Mouse (Mus musculus): ENCODE results near the gene Gjb5. TPM values are rescaled to one million over a fixed set of nuclear protein-coding genes. Genes with fewer than 3 reads are reported as not detected.

The Gjb5 gene
- total and polyA plus RNA-seq, 2 experiments from 2014 or later = 0.51 to 0.73 TPM

DNA sequence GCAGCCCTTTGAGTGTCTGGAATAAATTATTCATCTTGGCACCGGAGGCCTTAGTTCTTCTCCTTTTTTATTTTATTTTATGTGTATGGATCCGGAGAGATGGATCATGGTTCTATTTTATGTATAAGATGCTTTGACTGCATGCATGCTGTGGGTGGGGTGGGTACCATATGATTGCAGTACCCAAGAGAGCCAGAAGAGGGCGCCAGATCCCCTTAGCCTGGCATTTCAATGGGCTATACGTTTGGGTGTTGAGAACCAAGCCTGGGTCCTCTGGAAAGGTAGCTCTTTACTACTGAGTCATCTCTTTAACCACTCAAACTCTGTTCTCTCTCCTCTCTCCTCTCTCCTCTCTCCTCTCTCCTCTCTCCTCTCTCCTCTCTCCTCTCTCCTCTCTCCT is 19.4 kb upstream of the Gjb5 start:
- peak; percentile 63 for TF ChIP-seq CTCF (IDR thresholded peaks at IDR 0.05; ENCODE audit: low read depth)
- no peak for ATAC-seq
- Histone ChIP-seq H3K4me3 (ENCODE audit: low read length) (no peak overlapping the region), H3K4me2 (ENCODE audit: low read depth, low read length) (no peak overlapping the region), H3K27ac (no peak overlapping the region), H3K9ac (replicated peaks; ENCODE audit: low read length) (no peak overlapping the region), H3K36me3 (ENCODE audit: insufficient read depth, low read length) (no peaks in the 10 kb centered on the region), H3K4me1 (ENCODE audit: insufficient read depth, low read length) (0 out of 2 replicates have a peak, but pooled peaks cover 7% of the 10 kb centered on the region), H3K27me3 (ENCODE audit: insufficient read depth, low read length) (no peaks in the 10 kb centered on the region), H3K9me3 (ENCODE audit: low read length) (no peaks in the 10 kb centered on the region)
- DNase-seq (ENCODE audit: low spot score) = no peak
- WGBS = 34% methylated on average over 4 of the region's 4 CpGs

DNA sequence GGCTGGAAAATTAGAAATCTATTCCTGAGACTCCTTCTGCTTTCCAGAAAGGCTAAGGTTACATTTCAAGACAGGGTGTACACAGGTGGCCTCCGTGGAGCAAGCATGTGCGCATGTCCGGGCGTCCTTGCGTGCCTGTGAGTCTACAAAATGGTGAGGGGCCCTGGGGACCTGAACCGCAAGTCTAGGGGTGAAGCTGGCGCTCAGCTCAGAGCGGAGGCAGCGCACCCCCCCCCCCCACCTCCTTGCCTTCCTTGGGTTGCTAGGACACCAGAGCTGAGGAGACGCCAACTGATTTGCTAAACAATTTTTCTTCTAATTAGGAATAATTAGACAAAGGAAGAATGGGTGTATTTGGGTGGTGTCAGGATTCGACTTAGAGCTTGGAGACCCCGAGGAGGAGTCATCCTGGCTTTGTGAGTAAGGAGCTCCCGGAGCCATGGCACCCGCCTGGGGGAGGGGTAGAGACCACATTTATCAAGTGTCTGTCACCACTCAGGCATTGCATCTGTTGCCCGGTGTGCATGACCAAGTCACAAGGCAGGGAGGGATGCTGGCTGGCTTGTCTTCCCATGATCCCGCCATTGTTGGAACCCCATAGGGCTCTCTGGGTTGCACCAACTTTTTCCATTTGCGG is 17.7 kb upstream of the Gjb5 start:
- ATAC-seq (peak; percentile 69), DNase-seq (ENCODE audit: low spot score) (peak; percentile 45)
- no peak overlapping the region for H3K9ac ChIP-seq (replicated peaks; ENCODE audit: low read length)
- H3K27ac ChIP-seq = no peak overlapping the region
- no peaks in the 10 kb centered on the region for H3K27me3 ChIP-seq (ENCODE audit: insufficient read depth, low read length)
- WGBS = 39% methylated on average over 17 of the region's 17 CpGs
- peak overlapping the region; percentile 30; the same call in 1 of the 2 replicates for H3K4me2 ChIP-seq (ENCODE audit: low read depth, low read length)
- H3K9me3 ChIP-seq (ENCODE audit: low read length) = no peaks in the 10 kb centered on the region
- TF ChIP-seq CTCF (IDR thresholded peaks at IDR 0.05; ENCODE audit: low read depth) = no peak
- no peaks in the 10 kb centered on the region for H3K36me3 ChIP-seq (ENCODE audit: insufficient read depth, low read length)
- H3K4me3 ChIP-seq (ENCODE audit: low read length) = no peak overlapping the region
- H3K4me1 ChIP-seq (ENCODE audit: insufficient read depth, low read length) = 0 out of 2 replicates have a peak, but pooled peaks cover 7% of the 10 kb centered on the region

DNA sequence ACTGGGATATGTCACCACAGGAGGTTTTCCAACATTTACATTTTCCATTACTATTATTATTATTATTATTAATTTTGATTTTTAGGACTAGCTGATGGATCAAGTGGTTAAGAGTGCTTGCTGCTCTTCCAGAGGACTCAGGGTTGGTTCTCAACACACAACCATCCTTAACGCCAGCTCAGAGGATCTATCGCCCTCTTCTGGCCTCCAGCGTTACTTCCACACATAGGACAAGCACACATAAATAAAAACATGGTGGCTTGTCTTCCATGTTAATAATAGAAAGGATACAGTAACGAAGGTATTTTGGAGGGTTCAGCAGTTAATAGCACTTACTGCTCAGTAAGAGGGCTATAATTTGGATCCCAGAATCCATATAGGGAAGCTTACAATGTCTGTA is 16.7 kb upstream of the Gjb5 start:
- H3K9ac ChIP-seq (replicated peaks; ENCODE audit: low read length) = no peak overlapping the region
- TF ChIP-seq CTCF (IDR thresholded peaks at IDR 0.05; ENCODE audit: low read depth) = peak; percentile 34
- H3K4me2 ChIP-seq (ENCODE audit: low read depth, low read length) = no peak overlapping the region
- no peaks in the 10 kb centered on the region for H3K9me3 ChIP-seq (ENCODE audit: low read length)
- H3K4me3 ChIP-seq (ENCODE audit: low read length) = no peak overlapping the region
- H3K27me3 ChIP-seq (ENCODE audit: insufficient read depth, low read length) = no peaks in the 10 kb centered on the region
- H3K4me1 ChIP-seq (ENCODE audit: insufficient read depth, low read length) = 0 out of 2 replicates have a peak, but pooled peaks cover 7% of the 10 kb centered on the region
- DNase-seq (ENCODE audit: low spot score) (no peak), ATAC-seq (no peak)
- WGBS = 85% methylated on average over 4 of the region's 4 CpGs
- no peak overlapping the region for H3K27ac ChIP-seq
- H3K36me3 ChIP-seq (ENCODE audit: insufficient read depth, low read length) = no peaks in the 10 kb centered on the region

DNA sequence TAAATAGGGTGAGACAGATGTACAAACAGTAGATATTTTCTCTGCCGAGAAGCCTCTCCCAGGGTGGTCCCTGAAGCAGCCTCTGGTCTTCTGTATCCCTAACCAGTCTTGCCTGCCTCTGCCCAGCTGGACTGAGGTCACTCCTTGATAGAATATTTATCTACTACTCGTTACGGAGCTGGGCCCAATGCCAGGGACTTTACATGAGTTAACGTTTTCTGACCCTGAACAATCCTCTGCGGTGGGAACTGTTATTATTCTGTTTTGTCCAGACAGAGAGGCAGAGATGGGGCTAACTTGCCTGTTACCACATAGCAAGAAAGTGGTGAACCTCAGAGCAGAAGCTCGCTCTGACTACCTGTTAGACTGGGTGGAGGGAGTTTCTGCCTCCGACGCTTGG is 15.5 kb upstream of the Gjb5 start:
- Histone ChIP-seq H3K36me3 (ENCODE audit: insufficient read depth, low read length) (no peaks in the 10 kb centered on the region), H3K4me2 (ENCODE audit: low read depth, low read length) (no peak overlapping the region), H3K4me3 (ENCODE audit: low read length) (no peak overlapping the region), H3K27ac (no peak overlapping the region), H3K4me1 (ENCODE audit: insufficient read depth, low read length) (peaks cover 7% of the 10 kb centered on the region; the same call in 1 of the 2 replicates), H3K9me3 (ENCODE audit: low read length) (no peaks in the 10 kb centered on the region), H3K27me3 (ENCODE audit: insufficient read depth, low read length) (no peaks in the 10 kb centered on the region), H3K9ac (replicated peaks; ENCODE audit: low read length) (no peak overlapping the region)
- 41% methylated on average over 8 of the region's 8 CpGs for WGBS
- no peak for TF ChIP-seq CTCF (IDR thresholded peaks at IDR 0.05; ENCODE audit: low read depth)
- DNase-seq (ENCODE audit: low spot score) (no peak), ATAC-seq (no peak)

DNA sequence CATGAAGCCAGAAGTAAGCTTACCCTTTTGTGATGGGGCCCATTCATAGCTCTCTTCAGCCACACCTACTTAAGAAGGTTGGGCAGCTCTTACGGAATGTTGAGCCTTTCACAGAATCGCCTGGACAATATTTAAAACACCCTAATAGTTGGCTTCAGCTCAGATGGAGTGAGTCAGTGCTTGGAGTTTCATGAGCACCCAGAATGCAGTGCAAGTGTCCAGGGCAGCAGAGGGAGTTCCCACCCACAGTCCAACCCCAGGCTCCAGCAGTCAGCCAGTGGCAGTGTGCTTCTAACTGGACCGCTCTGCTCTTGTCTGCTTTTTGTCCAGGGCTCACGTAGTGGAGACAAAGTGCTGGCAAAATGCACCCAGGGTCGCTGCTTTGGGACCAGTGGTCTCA is 13.6 kb upstream of the Gjb5 start:
- TF ChIP-seq CTCF (IDR thresholded peaks at IDR 0.05; ENCODE audit: low read depth) = no peak
- Histone ChIP-seq H3K9me3 (ENCODE audit: low read length) (no peaks in the 10 kb centered on the region), H3K27ac (no peak overlapping the region), H3K4me1 (ENCODE audit: insufficient read depth, low read length) (peaks cover 7% of the 10 kb centered on the region; the same call in 1 of the 2 replicates), H3K9ac (replicated peaks; ENCODE audit: low read length) (no peak overlapping the region), H3K36me3 (ENCODE audit: insufficient read depth, low read length) (no peaks in the 10 kb centered on the region), H3K27me3 (ENCODE audit: insufficient read depth, low read length) (no peaks in the 10 kb centered on the region), H3K4me3 (ENCODE audit: low read length) (no peak overlapping the region), H3K4me2 (ENCODE audit: low read depth, low read length) (no peak overlapping the region)
- 65% methylated on average over 5 of the region's 5 CpGs for WGBS
- DNase-seq (ENCODE audit: low spot score) (no peak), ATAC-seq (no peak)

DNA sequence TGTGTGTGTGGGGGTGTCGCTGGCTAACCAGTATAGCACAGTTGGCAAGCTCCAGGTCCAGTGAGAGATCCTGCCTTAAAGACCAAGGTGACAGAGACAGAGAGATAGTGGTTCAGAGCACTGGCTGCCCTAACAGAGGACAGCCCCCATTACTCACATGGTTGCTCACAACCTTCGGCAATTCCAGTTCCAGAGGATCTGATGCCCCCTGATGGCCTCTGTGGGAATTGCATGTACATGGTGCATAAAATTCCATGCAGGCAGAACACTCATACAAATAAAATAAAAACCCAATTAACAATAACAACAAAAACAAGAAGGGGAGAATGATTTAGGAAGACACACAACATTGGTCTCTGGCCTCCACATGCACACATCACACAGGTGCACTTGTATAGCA is 12.5 kb upstream of the Gjb5 start:
- Histone ChIP-seq H3K4me2 (ENCODE audit: low read depth, low read length) (no peak overlapping the region), H3K9ac (replicated peaks; ENCODE audit: low read length) (no peak overlapping the region), H3K27ac (no peak overlapping the region), H3K27me3 (ENCODE audit: insufficient read depth, low read length) (no peaks in the 10 kb centered on the region), H3K4me1 (ENCODE audit: insufficient read depth, low read length) (peaks cover 1% of the 10 kb centered on the region; the same call in 1 of the 2 replicates), H3K9me3 (ENCODE audit: low read length) (no peaks in the 10 kb centered on the region), H3K4me3 (ENCODE audit: low read length) (no peak overlapping the region), H3K36me3 (ENCODE audit: insufficient read depth, low read length) (no peaks in the 10 kb centered on the region)
- WGBS = 45% methylated on average over 2 of the region's 2 CpGs
- ATAC-seq = no peak
- DNase-seq (ENCODE audit: low spot score) = peak; percentile 31
- TF ChIP-seq CTCF (IDR thresholded peaks at IDR 0.05; ENCODE audit: low read depth) = peak; percentile 71

DNA sequence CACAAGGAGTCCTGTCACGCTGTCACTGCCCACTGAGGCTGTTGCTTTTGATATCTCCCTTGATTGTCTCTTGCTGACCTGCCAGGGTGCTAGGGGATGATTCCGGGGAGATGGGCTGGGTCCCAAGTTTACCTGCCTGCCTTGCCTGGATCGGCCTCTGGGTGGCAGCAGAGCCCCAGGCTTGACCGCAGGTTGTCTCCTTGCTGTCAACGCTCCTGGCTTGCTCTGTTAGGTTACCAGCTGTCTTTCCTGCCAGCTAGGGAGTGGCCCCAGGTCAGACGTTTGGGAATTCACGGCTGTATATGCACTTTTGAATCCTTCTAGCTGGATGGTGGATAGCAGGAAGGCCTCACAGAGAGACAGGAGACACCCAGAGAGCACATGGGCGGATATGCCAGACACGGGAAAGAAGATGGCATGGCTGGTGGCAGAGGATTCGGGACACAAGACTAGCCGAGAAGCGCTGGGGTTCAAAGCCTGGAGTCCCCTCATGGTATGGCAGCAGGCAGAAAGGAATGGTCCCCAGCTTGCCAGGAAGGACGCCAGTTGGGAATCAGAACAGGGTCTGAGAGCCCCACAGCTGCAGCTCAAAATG is 10.5 kb upstream of the Gjb5 start:
- no peaks in the 10 kb centered on the region for H3K27me3 ChIP-seq (ENCODE audit: insufficient read depth, low read length)
- H3K27ac ChIP-seq = no peak overlapping the region
- TF ChIP-seq CTCF (IDR thresholded peaks at IDR 0.05; ENCODE audit: low read depth) = peak; percentile 100
- H3K9ac ChIP-seq (replicated peaks; ENCODE audit: low read length) = no peak overlapping the region
- DNase-seq (ENCODE audit: low spot score) (peak; percentile 85), ATAC-seq (peak; percentile 60)
- H3K4me1 ChIP-seq (ENCODE audit: insufficient read depth, low read length) = no peaks in the 10 kb centered on the region; the same call in 1 of the 2 replicates
- no peaks in the 10 kb centered on the region for H3K36me3 ChIP-seq (ENCODE audit: insufficient read depth, low read length)
- no peak overlapping the region for H3K4me3 ChIP-seq (ENCODE audit: low read length)
- H3K4me2 ChIP-seq (ENCODE audit: low read depth, low read length) = no peak overlapping the region
- 29% methylated on average over 13 of the region's 13 CpGs for whole genome bisulfite sequencing
- H3K9me3 ChIP-seq (ENCODE audit: low read length) = no peaks in the 10 kb centered on the region
